ENCODE assay signal across 12 mouse cellular contexts in genomic region chr10:40762624-40763023, GRCm38 (mm10).
A peak's percentile ranks its signal among the peaks of the same experiment; 100 is the strongest.
DNase-seq lines count a peak whose midpoint lies in the region; ATAC-seq and TF ChIP-seq lines count a peak whose summit lies in the region.
"Had no signal": no experiment of that assay in that cellular context is flagged by ENCODE, and none has a peak within 500 bp of the region (broad histone marks: within the 10 kb centered on the region; RNA-seq: fewer than 3 reads in every experiment).

No protein-coding gene starts in this region.

- H3K9ac ChIP-seq in forebrain, embryonic 14.5 days (ENCODE audit: low read length): no peak overlapping the region
- H3K9ac ChIP-seq in midbrain, embryonic 13.5 days (replicated peaks): no peak overlapping the region
- no peak overlapping the region for H3K9ac ChIP-seq in liver, embryonic 11.5 days (ENCODE audit: low read depth, low read length)
- H3K9ac ChIP-seq: liver, embryonic 12.5 days had no signal

- H3K36me3 ChIP-seq in forebrain, embryonic 14.5 days (ENCODE audit: control insufficient read depth, insufficient read depth, low read length): no peaks in the 10 kb centered on the region
- no peaks in the 10 kb centered on the region for H3K36me3 ChIP-seq in forebrain, embryonic 10.5 days (replicated peaks)
- H3K36me3 ChIP-seq in midbrain, embryonic 13.5 days: no peaks in the 10 kb centered on the region
- H3K36me3 ChIP-seq in liver, embryonic 11.5 days (ENCODE audit: control insufficient read depth, insufficient read depth, low read length): no peaks in the 10 kb centered on the region
- H3K36me3 ChIP-seq: liver, embryonic 12.5 days had no signal

- H3K4me1 ChIP-seq in forebrain, embryonic 14.5 days (ENCODE audit: control insufficient read depth, insufficient read depth, low read length): no peaks in the 10 kb centered on the region
- H3K4me1 ChIP-seq in forebrain, embryonic 10.5 days: 0 out of 2 replicates have a peak, but pooled peaks cover 10% of the 10 kb centered on the region
- peaks cover 15% of the 10 kb centered on the region for H3K4me1 ChIP-seq in midbrain, embryonic 13.5 days (replicated peaks)
- H3K4me1 ChIP-seq in liver, embryonic 11.5 days (replicated peaks; ENCODE audit: control insufficient read depth, insufficient read depth, low read length): no peaks in the 10 kb centered on the region
- H3K4me1 ChIP-seq: liver, embryonic 12.5 days had no signal

- no peak overlapping the region for H3K4me3 ChIP-seq in forebrain, embryonic 14.5 days (ENCODE audit: low read depth, low read length)
- H3K4me3 ChIP-seq in forebrain, embryonic 10.5 days: no peak overlapping the region
- no peak overlapping the region for H3K4me3 ChIP-seq in layer of hippocampus, adult 2 months
- H3K4me3 ChIP-seq in midbrain, embryonic 13.5 days (replicated peaks): no peak overlapping the region
- H3K4me3 ChIP-seq in liver, embryonic 11.5 days (ENCODE audit: low read depth, low read length): no peak overlapping the region
- H3K4me3 ChIP-seq: liver, embryonic 12.5 days had no signal

- no peaks in the 10 kb centered on the region for H3K9me3 ChIP-seq in forebrain, embryonic 14.5 days (replicated peaks; ENCODE audit: control insufficient read depth, low read length)
- no peaks in the 10 kb centered on the region for H3K9me3 ChIP-seq in forebrain, embryonic 10.5 days
- no peaks in the 10 kb centered on the region for H3K9me3 ChIP-seq in midbrain, embryonic 13.5 days
- no peaks in the 10 kb centered on the region for H3K9me3 ChIP-seq in liver, embryonic 11.5 days (ENCODE audit: control insufficient read depth, low read length)
- H3K9me3 ChIP-seq: liver, embryonic 12.5 days had no signal

- no peak overlapping the region for H3K4me2 ChIP-seq in forebrain, embryonic 14.5 days (ENCODE audit: low read length)
- no peak overlapping the region for H3K4me2 ChIP-seq in midbrain, embryonic 13.5 days (replicated peaks)
- no peak overlapping the region for H3K4me2 ChIP-seq in liver, embryonic 11.5 days
- H3K4me2 ChIP-seq: liver, embryonic 12.5 days had no signal

- WGBS in forebrain, embryonic 14.5 days: 56% methylated on average over 6 of the region's 6 CpGs
- 71% methylated on average over 6 of the region's 6 CpGs for WGBS in forebrain, embryonic 10.5 days
- 63% methylated on average over 6 of the region's 6 CpGs for WGBS in midbrain, embryonic 13.5 days
- 78% methylated on average over 6 of the region's 6 CpGs for WGBS in liver, embryonic 11.5 days

- ATAC-seq in forebrain, embryonic 14.5 days: peak; percentile 90
- peak; percentile 30; the same call in 1 of the 2 replicates for ATAC-seq in midbrain, embryonic 13.5 days
- no peak for ATAC-seq in liver, embryonic 11.5 days (replicated peaks; ENCODE audit: low FRiP score)
- ATAC-seq in monocyte, adult 5-6 weeks (replicated peaks; ENCODE audit: insufficient number of reproducible peaks, low FRiP score, low TSS enrichment, poor library complexity, severe bottlenecking): no peak
- ATAC-seq: liver, embryonic 12.5 days had no signal

- peak; percentile 60 for TF ChIP-seq CTCF in layer of hippocampus, adult 2 months (conservative IDR thresholded peaks at IDR 0.05)

- peak; percentile 79 for DNase-seq in forebrain, embryonic 14.5 days (ENCODE audit: low spot score)
- no peak for DNase-seq in forebrain, embryonic 10.5 days (ENCODE audit: extremely low spot score, low spot score)
- DNase-seq in NIH3T3 (ENCODE audit: low read depth): peak; percentile 26
- DNase-seq in layer of hippocampus, adult 2 months (ENCODE audit: low spot score in 2 of 2): peak; percentile 71 to 85
- no peak for DNase-seq in liver, embryonic 11.5 days (ENCODE audit: low spot score)
- no peak for DNase-seq in ovary, postnatal 36 days (ENCODE audit: low spot score)
- DNase-seq: adrenal gland, postnatal 10 days; cerebellum, adult 9-11 months; kidney, adult 2 months had no signal

- no peaks in the 10 kb centered on the region for H3K27me3 ChIP-seq in forebrain, embryonic 14.5 days (replicated peaks; ENCODE audit: control insufficient read depth, insufficient read depth, low read length)
- no peaks in the 10 kb centered on the region for H3K27me3 ChIP-seq in forebrain, embryonic 10.5 days (ENCODE audit: poor library complexity, severe bottlenecking)
- no peaks in the 10 kb centered on the region for H3K27me3 ChIP-seq in midbrain, embryonic 13.5 days
- no peaks in the 10 kb centered on the region for H3K27me3 ChIP-seq in liver, embryonic 11.5 days (replicated peaks; ENCODE audit: control insufficient read depth, insufficient read depth, low read length)
- H3K27me3 ChIP-seq: liver, embryonic 12.5 days had no signal

- no peak overlapping the region for H3K27ac ChIP-seq in forebrain, embryonic 14.5 days (ENCODE audit: low read depth, low read length)
- H3K27ac ChIP-seq in forebrain, embryonic 10.5 days: no peak overlapping the region
- peak overlapping the region; percentile 92 for H3K27ac ChIP-seq in layer of hippocampus, adult 2 months
- H3K27ac ChIP-seq in midbrain, embryonic 13.5 days: no peak overlapping the region
- no peak overlapping the region for H3K27ac ChIP-seq in liver, embryonic 11.5 days (ENCODE audit: low read depth, low read length)
- H3K27ac ChIP-seq: liver, embryonic 12.5 days had no signal

Comparison
In these comparisons a context has a peak if more than half of its experiments do, and no peak if none do; other contexts are left out.
1. DNase-seq: peak in forebrain, embryonic 14.5 days (single experiment), NIH3T3 (single experiment) and layer of hippocampus, adult 2 months (2 of 2); none in forebrain, embryonic 10.5 days (single experiment), liver, embryonic 11.5 days (single experiment) and ovary, postnatal 36 days (single experiment).
2. ATAC-seq: peak in forebrain, embryonic 14.5 days (single experiment) and midbrain, embryonic 13.5 days (single experiment); none in liver, embryonic 11.5 days (single experiment) and monocyte, adult 5-6 weeks (single experiment).